Mouse (Mus musculus): Measurements from ENCODE around the gene Ube4b.

DNA sequence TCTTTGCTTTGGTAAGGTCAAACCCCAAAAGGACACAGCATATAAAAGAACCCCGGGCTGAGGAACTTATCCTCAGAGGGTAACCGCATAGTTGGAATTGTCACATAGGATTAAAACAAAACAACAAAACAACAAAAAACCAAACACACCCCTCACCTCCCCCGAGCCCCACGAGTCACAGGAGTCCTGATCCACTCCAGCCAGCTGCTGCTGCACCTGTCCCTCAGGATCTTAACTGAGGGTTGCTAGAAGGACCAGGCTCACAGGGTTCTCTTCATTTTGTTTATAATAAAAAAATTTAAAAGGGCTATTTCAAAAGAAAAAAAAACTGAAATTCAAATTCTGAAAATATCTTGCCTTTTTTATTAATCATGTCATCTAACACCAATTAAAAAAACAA lies 97.8 kb downstream of the Ube4b start:
- TF ChIP-seq CTCF (IDR thresholded peaks at IDR 0.05; ENCODE audit: control insufficient read depth, insufficient read depth, low read length) (no peak), POLR2A (IDR thresholded peaks at IDR 0.05; ENCODE audit: borderline replicate concordance, control insufficient read depth, low read depth, low read length) (no peak)
